Mouse (Mus musculus): Measurements from ENCODE around the gene Gm853.

- TF ChIP-seq CTCF (IDR thresholded peaks at IDR 0.05; ENCODE audit: borderline replicate concordance, extremely low read depth, insufficient read depth, insufficient read length) (no peak), POLR2A (IDR thresholded peaks at IDR 0.05; ENCODE audit: borderline replicate concordance, extremely low read depth, insufficient read depth, insufficient read length, poor library complexity, severe bottlenecking) (no peak)
These were observed 55.6 kb downstream of the Gm853 start for GRCm38 (mm10) chr4:130166592-130166991.

All from brain, embryonic 14.5 days (tissue).